Mouse (Mus musculus) cerebellum, adult 18-20 months (tissue): ENCODE measurements around the gene Olfr1324.
"Not testable (repeated sequence)": the region's sequence is repeated elsewhere in the genome, so short reads cannot be mapped to it uniquely, and the experiment has no call there.

ENCODE experiments used
- DNase-seq, 2 experiments: peaks; one replicate each; pipeline ENCODE4 v3.0.0; 2021

Olfr1324 gene

DNA sequence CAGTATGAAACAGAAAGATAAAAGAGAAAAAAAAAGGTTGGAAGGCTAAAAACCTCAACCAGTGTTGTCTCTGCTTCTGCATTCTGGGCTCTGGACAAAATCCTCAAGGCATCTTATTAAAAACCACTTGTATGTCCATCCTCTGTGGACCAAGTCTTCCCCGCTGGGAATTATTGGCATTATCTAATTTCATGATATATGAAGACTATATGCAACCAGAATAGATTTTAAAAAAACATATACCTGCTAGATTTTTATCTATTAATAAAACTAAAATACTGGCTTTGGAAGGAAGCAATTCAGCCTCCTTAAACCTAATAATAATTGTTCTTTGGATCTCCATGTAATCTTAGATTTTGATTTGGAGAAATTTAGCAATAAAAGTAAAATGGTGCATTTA, at the start of gene Olfr1324:
Gene Olfr1324 (minus strand): TSS at position 101 of the 400 bp plus-strand sequence.
- no peak for DNase-seq

DNA sequence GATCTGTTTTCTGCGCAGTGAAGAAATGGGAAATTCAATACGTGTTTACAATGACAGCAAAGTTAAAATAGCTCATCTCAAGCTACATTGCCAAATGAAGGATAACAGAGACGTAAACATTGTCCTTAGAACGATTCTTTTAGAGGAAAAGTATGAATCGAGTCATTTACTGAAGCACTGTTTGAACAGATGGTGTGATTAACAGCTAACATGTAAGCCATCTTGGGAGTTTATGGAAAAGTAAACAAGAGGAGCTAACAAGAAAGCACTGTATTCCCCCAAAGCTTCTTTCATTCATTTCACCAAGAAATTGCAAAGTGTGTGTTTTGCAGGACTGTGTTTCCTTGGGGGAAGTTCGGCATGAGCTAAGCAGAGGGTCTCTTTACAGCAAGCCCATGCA, 42.0 kb upstream of the Olfr1324 start:
- not testable (repeated sequence) for DNase-seq

DNA sequence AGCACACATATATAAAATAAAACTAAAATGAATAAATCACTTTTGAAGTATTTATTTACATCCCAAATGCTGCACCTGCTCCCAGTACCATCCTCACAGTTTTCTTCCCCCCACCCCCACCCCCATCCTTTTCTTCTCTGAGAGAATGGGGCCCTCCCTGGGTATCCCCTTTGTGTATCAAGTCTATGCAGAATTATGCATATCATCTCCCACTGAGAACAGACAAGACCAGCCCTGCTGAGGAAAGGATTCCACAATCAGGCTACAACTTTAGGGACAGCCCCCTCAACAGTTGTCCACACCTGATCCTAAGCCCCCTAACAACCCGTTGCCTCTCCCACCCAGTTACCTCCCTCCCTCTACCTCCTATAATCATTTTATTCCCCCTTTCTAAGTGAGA, 27.8 kb upstream of the Olfr1324 start:
- DNase-seq: no peak

DNA sequence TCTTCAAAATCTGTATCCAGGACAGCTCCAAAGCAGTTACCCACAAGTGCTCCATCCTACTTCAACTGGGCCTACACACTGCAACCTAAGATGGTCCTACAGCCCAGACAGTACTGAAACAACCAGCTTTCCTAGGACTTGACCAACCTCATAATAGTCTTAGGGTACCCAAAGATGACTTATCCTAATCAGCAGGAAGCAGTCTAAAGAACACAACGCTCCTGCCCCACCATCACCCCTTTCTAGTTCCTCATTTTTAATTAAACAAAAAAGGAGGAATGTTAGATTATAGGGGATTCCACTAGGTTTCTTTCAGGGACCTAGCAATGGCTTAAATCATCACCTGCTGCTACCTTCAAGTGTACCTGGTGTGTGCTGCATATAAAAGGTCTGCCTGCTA, 15.1 kb upstream of the Olfr1324 start:
- DNase-seq: no peak

DNA sequence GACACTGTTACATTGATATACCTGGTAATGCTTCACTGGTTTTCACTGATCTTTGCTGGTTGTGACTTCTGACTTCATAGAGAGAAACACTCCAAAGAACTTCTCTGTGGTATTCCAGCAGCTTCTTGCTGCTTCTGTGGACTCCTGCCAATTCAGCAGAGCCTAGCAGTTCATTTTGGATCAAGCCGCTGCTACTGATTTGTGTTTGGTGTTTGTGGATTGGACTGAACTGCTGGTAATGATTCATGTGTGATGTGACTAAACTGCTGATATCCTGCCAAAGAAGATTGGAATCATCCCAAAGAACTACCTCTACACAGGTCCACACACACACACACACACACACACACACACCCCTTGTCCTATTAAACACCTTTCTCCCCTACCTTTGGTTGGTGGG, 14.4 kb upstream of the Olfr1324 start:
- peak in 1 of 2 experiments; percentile 8 for DNase-seq

DNA sequence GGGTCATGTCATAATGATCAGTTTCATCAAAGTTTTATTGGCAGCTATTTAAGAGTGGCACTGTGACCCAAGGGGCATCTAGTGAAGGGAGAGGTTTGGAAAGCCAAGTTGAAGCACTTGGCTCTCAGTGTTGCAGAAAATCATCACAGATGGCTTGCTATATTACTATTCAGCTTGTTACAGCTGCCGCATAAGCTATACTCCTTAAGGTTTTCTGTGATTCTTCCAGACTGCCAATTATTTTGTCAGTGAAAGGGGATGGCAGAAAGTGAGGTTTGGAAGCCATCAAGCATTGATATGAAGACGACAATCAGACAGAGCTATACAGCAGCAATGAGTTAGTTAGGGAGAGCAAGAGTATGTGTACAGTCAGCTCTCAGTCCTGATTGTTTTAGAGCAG, 4.2 kb upstream of the Olfr1324 start:
- DNase-seq: no peak

DNA sequence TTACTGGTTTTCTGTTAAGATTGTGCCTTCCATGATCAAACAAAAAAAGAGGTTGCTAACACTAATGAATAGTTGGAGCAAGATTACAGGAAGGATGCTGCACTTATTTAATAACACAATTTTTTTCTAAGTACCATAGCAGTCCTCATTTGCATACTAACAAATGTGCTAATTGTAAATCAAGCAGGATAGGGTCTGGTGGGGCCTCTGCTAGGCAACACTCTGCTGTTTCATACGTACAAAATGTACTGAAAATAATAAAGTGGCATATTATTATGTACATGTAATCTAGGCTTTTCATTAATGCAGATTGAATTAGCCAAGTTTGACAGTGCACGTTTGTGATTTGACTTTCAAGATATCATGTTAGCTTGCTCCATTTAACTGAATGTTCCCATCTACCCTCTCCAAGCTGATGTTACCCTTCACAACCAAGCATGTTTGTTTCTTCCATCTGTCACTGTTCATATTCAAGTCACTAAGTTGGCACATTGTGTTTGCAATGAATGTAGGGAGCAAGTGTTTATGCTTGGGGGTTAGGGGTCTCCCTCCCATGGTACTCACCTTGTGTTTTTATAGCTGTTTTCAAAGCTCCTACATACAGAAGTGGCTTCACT, 478 bp downstream of the Olfr1324 start:
- DNase-seq: no peak

DNA sequence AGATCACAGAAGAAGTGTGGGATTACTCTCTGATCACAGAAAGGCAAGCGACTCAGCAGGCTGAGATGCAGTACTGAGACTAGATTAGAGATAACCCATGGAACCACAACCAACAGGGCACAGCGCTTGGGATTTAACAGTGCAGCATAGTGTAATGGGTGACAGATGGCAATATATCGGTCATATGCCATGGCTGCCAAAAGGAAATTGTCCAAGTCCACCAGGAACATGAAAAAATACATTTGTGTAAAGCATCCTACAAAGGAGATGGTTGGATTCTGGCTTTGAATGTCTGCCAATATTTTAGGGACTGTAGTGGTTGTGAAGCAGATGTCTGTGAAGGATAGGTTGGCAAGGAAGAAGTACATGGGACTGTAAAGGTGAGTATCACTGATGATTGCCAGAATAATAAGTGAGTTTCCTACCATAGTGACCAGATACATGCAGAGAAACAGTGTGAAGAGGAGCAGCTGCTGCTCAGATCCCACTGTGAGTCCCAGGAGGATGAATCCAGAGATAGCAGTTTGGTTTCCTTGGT, 2.3 kb downstream of the Olfr1324 start:
- peak; percentile 61 to 67 for DNase-seq

DNA sequence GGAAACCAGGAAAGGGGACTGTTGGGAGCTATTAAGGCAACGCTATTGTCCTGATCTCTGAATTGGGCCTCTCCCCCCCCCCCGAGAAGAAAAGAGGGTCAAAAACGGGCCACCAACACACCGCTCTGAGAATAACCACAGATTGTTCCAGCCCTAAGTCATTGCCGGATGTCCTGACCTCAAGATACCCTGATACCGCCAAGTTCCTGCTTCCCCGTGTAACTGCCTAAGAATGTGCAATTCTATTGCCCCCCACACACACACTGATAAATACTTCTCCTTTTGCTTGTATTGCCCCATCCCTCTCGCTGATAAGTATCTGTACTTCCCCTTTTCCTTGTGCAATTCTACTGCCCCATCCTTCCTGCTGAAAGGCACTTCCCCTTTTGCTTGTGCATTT, 17.9 kb downstream of the Olfr1324 start:
- DNase-seq: not testable (repeated sequence)

DNA sequence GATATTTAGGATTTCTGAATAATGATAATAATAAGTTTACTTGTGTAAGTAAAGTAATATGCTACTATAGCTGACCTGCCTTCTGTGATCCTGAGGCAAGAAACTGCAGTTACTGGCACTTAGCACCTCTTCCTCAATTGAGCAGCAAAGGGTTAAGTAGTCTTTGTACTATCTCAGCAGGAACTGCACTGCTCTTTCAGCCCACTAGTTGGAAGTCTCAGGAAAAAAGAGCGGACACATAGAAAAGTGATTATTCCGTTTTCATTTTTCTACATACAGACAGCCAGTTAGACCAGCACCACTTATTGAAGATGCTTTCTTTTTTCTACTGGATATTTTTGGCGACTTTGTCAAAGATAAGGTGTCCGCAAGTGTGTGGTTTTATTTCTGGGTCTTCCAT, 37.7 kb downstream of the Olfr1324 start:
- DNase-seq: not testable (repeated sequence)

DNA sequence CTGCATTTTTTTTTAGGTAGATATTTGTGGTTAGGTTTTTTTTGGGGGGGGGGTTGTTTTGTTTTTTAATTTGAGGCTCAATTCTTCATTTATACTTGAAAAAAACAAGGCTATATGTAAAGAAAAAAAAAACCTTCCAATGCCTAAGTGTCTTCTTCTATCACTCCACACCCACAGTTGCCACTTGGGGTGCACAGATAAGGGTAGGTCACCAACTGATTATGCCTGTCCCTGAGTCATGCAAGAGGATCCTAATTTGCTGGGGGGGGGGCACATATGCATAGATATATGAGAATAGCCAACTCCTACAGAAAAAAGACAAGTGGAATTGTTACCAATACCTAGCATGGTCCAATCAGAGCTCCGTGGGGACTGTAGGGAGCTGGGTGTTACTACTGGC, 53.3 kb downstream of the Olfr1324 start:
- no peak for DNase-seq
